Mouse (Mus musculus) midbrain, embryonic 12.5 days (tissue): ENCODE measurements around the gene Nfil3. TPM values are rescaled to one million over a fixed set of nuclear protein-coding genes. Genes with fewer than 3 reads are reported as not detected.

Experiments
- ATAC-seq: fragments of 200-750 bp; cut with Nextera tagmentation; 2 replicates; pipeline ENCODE4 v1.8.0; 2017; ENCODE audit warnings: low read depth, moderate TSS enrichment, moderate library complexity; ENCODE audit not compliant: low FRiP score
- H3K27ac ChIP-seq: fragments of 300-500 bp; sonication (generic); replicated peaks from 2 replicates; pipeline ENCODE4 v1.5.1; 2016; ENCODE audit warnings: mild to moderate bottlenecking
- H3K27me3 ChIP-seq: fragments of 300-500 bp; sonication (generic); 2 replicates; pipeline ENCODE4 v1.6.1; 2016; ENCODE audit warnings: mild to moderate bottlenecking
- H3K36me3 ChIP-seq: fragments of 300-500 bp; sonication (generic); 2 replicates; pipeline ENCODE4 v1.6.1; 2016
- H3K4me1 ChIP-seq: fragments of 300-500 bp; sonication (generic); 2 replicates; pipeline ENCODE4 v1.6.1; 2016
- H3K4me2 ChIP-seq: fragments of 300-500 bp; sonication (generic); replicated peaks from 2 replicates; pipeline ENCODE4 v1.6.1; 2016; ENCODE audit warnings: mild to moderate bottlenecking, moderate library complexity
- H3K4me3 ChIP-seq: fragments of 300-500 bp; sonication (generic); 2 replicates; pipeline ENCODE4 v1.5.1; 2016; ENCODE audit warnings: mild to moderate bottlenecking
- H3K9ac ChIP-seq: fragments of 300-500 bp; sonication (generic); replicated peaks from 2 replicates; pipeline ENCODE4 v1.6.1; 2016; ENCODE audit warnings: mild to moderate bottlenecking, moderate library complexity
- H3K9me3 ChIP-seq: fragments of 300-500 bp; sonication (generic); 2 replicates; pipeline ENCODE4 v1.6.1; 2016; ENCODE audit warnings: mild to moderate bottlenecking
- WGBS: fragments of 180-500 bp; shearing (Covaris S2); methylation state at CpG from one replicate; pipeline ENCODE4 v1.1.7; 2016; 5-methylcytosine and 5-hydroxymethylcytosine counted together
- polyA plus RNA-seq: library from polyadenylated mRNA; unstranded; fragments of >200 nt; fragmentation: Nextera tagmentation; extraction: Ambion mirVana; gene quantifications from 2 replicates; pipeline ENCODE4 v1.2.1, GENCODE M21; 2016

Nfil3 gene
- polyA plus RNA-seq, 1 experiment from 2014 or later = 28.5 TPM

- Histone ChIP-seq H3K27me3 (no peaks in the 10 kb centered on the region), H3K9me3 (no peaks in the 10 kb centered on the region), H3K4me3 (no peak overlapping the region), H3K4me1 (no peaks in the 10 kb centered on the region), H3K4me2 (no peak overlapping the region), H3K9ac (no peak overlapping the region), H3K36me3 (peaks cover 32% of the 10 kb centered on the region), H3K27ac (no peak overlapping the region)
- no peak for ATAC-seq
- WGBS = 93% methylated on average over 4 of the region's 4 CpGs
Measured at GRCm38 (mm10) chr13:52962922-52963321, 18.0 kb downstream of the Nfil3 start.

GRCm38 (mm10) chr13:52962361-52962760 lies 18.5 kb downstream of the Nfil3 start:
- H3K9ac ChIP-seq = no peak overlapping the region
- no peaks in the 10 kb centered on the region for H3K9me3 ChIP-seq
- H3K4me3 ChIP-seq = no peak overlapping the region
- H3K27ac ChIP-seq = no peak overlapping the region
- H3K36me3 ChIP-seq = peaks cover 26% of the 10 kb centered on the region
- H3K4me1 ChIP-seq = no peaks in the 10 kb centered on the region
- no peak overlapping the region for H3K4me2 ChIP-seq
- H3K27me3 ChIP-seq = no peaks in the 10 kb centered on the region
- ATAC-seq = no peak
- 84% methylated on average over 6 of the region's 6 CpGs for WGBS

- Histone ChIP-seq H3K9ac (no peak overlapping the region), H3K4me2 (no peak overlapping the region), H3K27ac (no peak overlapping the region), H3K36me3 (no peaks in the 10 kb centered on the region), H3K27me3 (no peaks in the 10 kb centered on the region), H3K4me1 (no peaks in the 10 kb centered on the region), H3K4me3 (no peak overlapping the region), H3K9me3 (no peaks in the 10 kb centered on the region)
- ATAC-seq = no peak
- 70% methylated on average over 6 of the region's 6 CpGs for WGBS
Measured at GRCm38 (mm10) chr13:52953779-52954553, 26.9 kb downstream of the Nfil3 start.

- no peaks in the 10 kb centered on the region for H3K27me3 ChIP-seq
- no peak overlapping the region for H3K9ac ChIP-seq
- H3K4me3 ChIP-seq = no peak overlapping the region
- no peaks in the 10 kb centered on the region for H3K4me1 ChIP-seq
- no peaks in the 10 kb centered on the region for H3K36me3 ChIP-seq
- no peak overlapping the region for H3K27ac ChIP-seq
- WGBS = 81% methylated on average over 3 of the region's 3 CpGs
- H3K4me2 ChIP-seq = no peak overlapping the region
- H3K9me3 ChIP-seq = no peaks in the 10 kb centered on the region
- ATAC-seq = no peak
Measured at GRCm38 (mm10) chr13:52949211-52949610, 31.7 kb downstream of the Nfil3 start.

GRCm38 (mm10) chr13:52947545-52947944 lies 33.3 kb downstream of the Nfil3 start:
- Histone ChIP-seq H3K36me3 (no peaks in the 10 kb centered on the region), H3K9me3 (no peaks in the 10 kb centered on the region), H3K27me3 (no peaks in the 10 kb centered on the region), H3K9ac (no peak overlapping the region), H3K4me3 (no peak overlapping the region), H3K27ac (no peak overlapping the region), H3K4me1 (no peaks in the 10 kb centered on the region), H3K4me2 (no peak overlapping the region)
- 87% methylated on average over 4 of the region's 4 CpGs for WGBS
- ATAC-seq = no peak

- no peak for ATAC-seq
- H3K9ac ChIP-seq = no peak overlapping the region
- no peak overlapping the region for H3K4me2 ChIP-seq
- no peaks in the 10 kb centered on the region for H3K27me3 ChIP-seq
- no peaks in the 10 kb centered on the region for H3K9me3 ChIP-seq
- no peak overlapping the region for H3K27ac ChIP-seq
- H3K4me1 ChIP-seq = no peaks in the 10 kb centered on the region
- H3K4me3 ChIP-seq = no peak overlapping the region
- WGBS = 91% methylated on average over 9 of the region's 9 CpGs
- H3K36me3 ChIP-seq = no peaks in the 10 kb centered on the region
Measured at GRCm38 (mm10) chr13:52945769-52946168, 35.1 kb downstream of the Nfil3 start.

GRCm38 (mm10) chr13:52944116-52944515 lies 36.8 kb downstream of the Nfil3 start:
- Histone ChIP-seq H3K4me1 (no peaks in the 10 kb centered on the region), H3K9me3 (no peaks in the 10 kb centered on the region), H3K9ac (no peak overlapping the region), H3K27me3 (no peaks in the 10 kb centered on the region), H3K4me2 (no peak overlapping the region), H3K4me3 (no peak overlapping the region), H3K36me3 (no peaks in the 10 kb centered on the region), H3K27ac (no peak overlapping the region)
- 79% methylated on average over 4 of the region's 4 CpGs for WGBS
- no peak for ATAC-seq

GRCm38 (mm10) chr13:52942876-52943388 lies 37.9 kb downstream of the Nfil3 start:
- Histone ChIP-seq H3K9ac (no peak overlapping the region), H3K27ac (no peak overlapping the region), H3K4me2 (no peak overlapping the region), H3K36me3 (no peaks in the 10 kb centered on the region), H3K27me3 (no peaks in the 10 kb centered on the region), H3K4me3 (no peak overlapping the region), H3K9me3 (no peaks in the 10 kb centered on the region), H3K4me1 (no peaks in the 10 kb centered on the region)
- no peak for ATAC-seq
- 66% methylated on average over 1 of the region's 1 CpGs for WGBS

GRCm38 (mm10) chr13:52940956-52941355 lies 39.9 kb downstream of the Nfil3 start:
- Histone ChIP-seq H3K9me3 (no peaks in the 10 kb centered on the region), H3K27ac (no peak overlapping the region), H3K9ac (no peak overlapping the region), H3K4me2 (no peak overlapping the region), H3K36me3 (no peaks in the 10 kb centered on the region), H3K4me1 (no peaks in the 10 kb centered on the region), H3K4me3 (no peak overlapping the region), H3K27me3 (no peaks in the 10 kb centered on the region)
- 88% methylated on average over 7 of the region's 7 CpGs for WGBS
- ATAC-seq = no peak

- Histone ChIP-seq H3K9ac (no peak overlapping the region), H3K27ac (no peak overlapping the region), H3K9me3 (no peaks in the 10 kb centered on the region), H3K27me3 (0 out of 2 replicates have a peak, but pooled peaks cover 2% of the 10 kb centered on the region), H3K4me2 (no peak overlapping the region), H3K4me3 (no peak overlapping the region), H3K36me3 (no peaks in the 10 kb centered on the region), H3K4me1 (peaks cover 19% of the 10 kb centered on the region)
- ATAC-seq = no peak
- 61% methylated on average over 10 of the region's 10 CpGs for WGBS
Measured at GRCm38 (mm10) chr13:52930582-52930981, 50.3 kb downstream of the Nfil3 start.

- Histone ChIP-seq H3K36me3 (no peaks in the 10 kb centered on the region), H3K9ac (peak within 1 kb of the TSS; percentile 74), H3K27me3 (0 out of 2 replicates have a peak, but pooled peaks cover 2% of the 10 kb centered on the region), H3K4me2 (peak within 1 kb of the TSS; percentile 66), H3K4me3 (peak within 1 kb of the TSS; percentile 87), H3K27ac (peak within 1 kb of the TSS; percentile 84), H3K4me1 (peaks cover 19% of the 10 kb centered on the region), H3K9me3 (no peaks in the 10 kb centered on the region)
- WGBS = under 1% methylated on average over 63 of the region's 63 CpGs
- peak; percentile 97 for ATAC-seq
Measured at GRCm38 (mm10) chr13:52929209-52930171, 51.4 kb downstream of the Nfil3 start, which contains the start of gene Auh. Auh (minus strand) TSS chr13:52929681.

GRCm38 (mm10) chr13:52928392-52928791 lies 52.5 kb downstream of the Nfil3 start:
- Histone ChIP-seq H3K4me2 (peak overlapping the region; percentile 66), H3K4me1 (peaks cover 19% of the 10 kb centered on the region), H3K36me3 (no peaks in the 10 kb centered on the region), H3K27ac (no peak overlapping the region), H3K4me3 (peak overlapping the region; percentile 87), H3K9me3 (no peaks in the 10 kb centered on the region), H3K27me3 (0 out of 2 replicates have a peak, but pooled peaks cover 2% of the 10 kb centered on the region), H3K9ac (peak overlapping the region; percentile 74)
- WGBS = 73% methylated on average over 9 of the region's 9 CpGs
- no peak for ATAC-seq
